Mouse (Mus musculus) bone marrow macrophage, adult 2 months (primary cell): ENCODE results near the gene Nyap1.

Source experiments
- CTCF ChIP-seq: IDR thresholded peaks from 2 replicates; pipeline ENCODE4 v1.5.1; 2012; ENCODE audit warnings: low read depth, mild to moderate bottlenecking, low read length, moderate library complexity
- POLR2A ChIP-seq: IDR thresholded peaks from 2 replicates; pipeline ENCODE4 v1.6.1; 2012; ENCODE audit warnings: mild to moderate bottlenecking, low read depth, low read length, borderline replicate concordance

- TF ChIP-seq CTCF: no peak
- no peak for TF ChIP-seq POLR2A
Observed at GRCm38 (mm10) chr5:137699080-137699479, 42.3 kb downstream of the Nyap1 start.
